Mouse (Mus musculus): Measurements from ENCODE around the gene Pomgnt2. TPM values are rescaled to one million over a fixed set of nuclear protein-coding genes. Genes with fewer than 3 reads are reported as not detected.
"Not testable (repeated sequence)": the region's sequence is repeated elsewhere in the genome, so short reads cannot be mapped to it uniquely, and the experiment has no call there.

The Pomgnt2 gene
- 4.1 and 5.7 TPM in 2 replicates for total RNA-seq (2017)

GRCm38 (mm10) chr9:121997010-121997409, at the start of gene Pomgnt2:
Gene Pomgnt2, minus strand, starts transcription at chr9:121997110.
- no peak for ATAC-seq (replicated peaks; ENCODE audit: low read depth, poor library complexity, severe bottlenecking)

DNA sequence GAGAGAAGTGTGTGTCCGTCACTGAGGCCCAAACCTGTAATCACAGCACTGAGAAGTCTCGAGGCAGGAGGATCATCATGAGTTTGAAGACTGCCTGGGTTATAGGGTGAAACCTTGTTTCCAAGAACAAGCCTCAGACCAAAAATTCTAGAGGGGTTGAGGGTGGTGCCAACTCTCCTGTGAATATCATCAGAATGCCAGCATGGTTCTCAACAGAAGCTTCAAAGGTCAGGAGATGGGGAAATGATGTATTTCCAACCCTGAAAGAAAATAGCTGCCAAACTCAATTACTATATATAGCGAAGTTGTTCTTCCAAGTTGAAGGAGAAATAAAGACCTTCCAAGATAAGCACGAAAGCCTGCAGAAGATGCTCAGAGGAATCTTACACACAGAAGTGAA, 42.9 kb upstream of the Pomgnt2 start:
- no peak for ATAC-seq (replicated peaks; ENCODE audit: low read depth, poor library complexity, severe bottlenecking)

GRCm38 (mm10) chr9:122038631-122039030, 41.7 kb upstream of the Pomgnt2 start:
- no peak for ATAC-seq (replicated peaks; ENCODE audit: low read depth, poor library complexity, severe bottlenecking)

GRCm38 (mm10) chr9:122036496-122037054, 39.7 kb upstream of the Pomgnt2 start:
- no peak for ATAC-seq (replicated peaks; ENCODE audit: low read depth, poor library complexity, severe bottlenecking)

GRCm38 (mm10) chr9:122035807-122036206, 38.9 kb upstream of the Pomgnt2 start:
- no peak for ATAC-seq (replicated peaks; ENCODE audit: low read depth, poor library complexity, severe bottlenecking)

DNA sequence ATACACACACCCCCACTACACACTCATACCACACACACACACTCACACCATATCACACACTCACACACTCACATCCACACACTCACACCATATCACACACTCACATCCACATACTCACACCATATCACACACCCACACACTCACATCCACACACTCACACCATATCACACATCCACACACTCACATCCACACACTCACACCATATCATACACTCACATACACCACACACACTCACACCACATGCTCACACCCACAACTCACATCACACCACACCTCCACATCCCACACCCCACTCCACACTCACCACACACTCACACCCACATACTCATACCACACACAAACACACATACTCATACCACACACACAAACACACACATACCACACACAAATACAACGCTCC, 38.0 kb upstream of the Pomgnt2 start:
- no peak for ATAC-seq (replicated peaks; ENCODE audit: low read depth, poor library complexity, severe bottlenecking)

DNA sequence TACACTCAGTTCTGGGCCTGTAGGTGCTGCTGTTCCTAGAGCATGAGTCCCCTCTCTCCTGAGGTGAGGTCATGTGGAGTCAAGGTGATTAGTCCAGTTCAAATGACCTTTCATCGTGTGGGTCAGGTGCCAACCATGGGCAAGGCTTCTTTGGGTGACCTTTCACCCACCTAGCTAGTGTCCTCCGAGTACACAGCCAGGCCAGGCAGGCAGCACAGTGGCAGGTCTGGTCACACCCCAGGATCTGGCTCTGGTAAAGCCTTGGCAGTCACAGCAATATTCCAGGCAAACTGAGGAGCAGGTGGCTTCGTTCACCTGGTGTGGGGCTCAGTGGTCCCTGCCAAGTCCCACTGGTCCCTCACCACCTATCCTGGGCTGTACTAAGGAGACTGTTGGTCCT, 35.2 kb upstream of the Pomgnt2 start:
- no peak for ATAC-seq (replicated peaks; ENCODE audit: low read depth, poor library complexity, severe bottlenecking)

- ATAC-seq (replicated peaks; ENCODE audit: low read depth, poor library complexity, severe bottlenecking): no peak
Observed at GRCm38 (mm10) chr9:122030706-122031105, 33.8 kb upstream of the Pomgnt2 start.

- no peak for ATAC-seq (replicated peaks; ENCODE audit: low read depth, poor library complexity, severe bottlenecking)
Observed at GRCm38 (mm10) chr9:122029765-122030164, 32.9 kb upstream of the Pomgnt2 start.

GRCm38 (mm10) chr9:122027914-122028745, 31.2 kb upstream of the Pomgnt2 start:
- ATAC-seq (replicated peaks; ENCODE audit: low read depth, poor library complexity, severe bottlenecking): no peak

DNA sequence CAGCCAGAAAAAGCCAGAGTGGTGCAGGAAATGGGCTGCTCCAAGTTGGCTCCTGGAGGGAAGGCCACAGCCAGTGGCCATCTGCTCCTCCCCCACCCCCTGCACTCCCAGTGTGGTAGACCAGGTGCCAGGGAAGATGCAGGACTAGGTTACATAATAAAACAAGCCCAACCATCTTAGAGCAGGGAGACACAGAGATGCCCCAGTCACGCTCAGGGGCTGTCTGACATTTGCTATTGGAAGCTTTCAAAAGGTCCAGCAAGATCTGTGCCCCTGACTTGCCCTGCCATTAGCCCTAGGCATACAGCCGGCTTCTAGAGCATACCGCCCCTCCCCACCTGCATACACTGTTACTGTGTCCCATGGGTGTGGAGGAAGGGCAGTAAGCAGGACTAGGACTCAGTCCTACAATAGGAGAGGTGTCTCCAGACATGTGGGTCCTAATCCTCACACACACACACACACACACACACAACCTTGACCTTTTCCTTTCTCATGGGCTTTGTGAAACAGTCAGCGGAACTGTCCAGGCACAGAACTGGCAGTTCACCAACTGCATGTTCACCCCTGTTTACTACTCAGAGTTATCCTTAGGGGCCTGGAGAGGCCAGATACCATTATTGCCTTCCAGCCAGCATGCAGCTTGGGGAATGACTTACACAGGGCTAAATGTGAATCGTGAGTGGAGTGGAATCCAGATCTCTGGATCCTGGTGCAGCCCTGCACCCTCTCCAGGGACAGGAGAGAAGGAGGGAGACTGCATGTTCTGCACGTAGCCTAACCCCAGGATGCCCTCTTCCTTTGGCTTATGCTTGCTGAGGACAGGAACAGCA, 30.4 kb upstream of the Pomgnt2 start:
- ATAC-seq (replicated peaks; ENCODE audit: low read depth, poor library complexity, severe bottlenecking): no peak

- no peak for ATAC-seq (replicated peaks; ENCODE audit: low read depth, poor library complexity, severe bottlenecking)
Observed at GRCm38 (mm10) chr9:122025855-122026590, 29.1 kb upstream of the Pomgnt2 start.

GRCm38 (mm10) chr9:122024419-122024818, 27.5 kb upstream of the Pomgnt2 start:
- no peak for ATAC-seq (replicated peaks; ENCODE audit: low read depth, poor library complexity, severe bottlenecking)

GRCm38 (mm10) chr9:122023873-122024272, 27.0 kb upstream of the Pomgnt2 start:
- no peak for ATAC-seq (replicated peaks; ENCODE audit: low read depth, poor library complexity, severe bottlenecking)

DNA sequence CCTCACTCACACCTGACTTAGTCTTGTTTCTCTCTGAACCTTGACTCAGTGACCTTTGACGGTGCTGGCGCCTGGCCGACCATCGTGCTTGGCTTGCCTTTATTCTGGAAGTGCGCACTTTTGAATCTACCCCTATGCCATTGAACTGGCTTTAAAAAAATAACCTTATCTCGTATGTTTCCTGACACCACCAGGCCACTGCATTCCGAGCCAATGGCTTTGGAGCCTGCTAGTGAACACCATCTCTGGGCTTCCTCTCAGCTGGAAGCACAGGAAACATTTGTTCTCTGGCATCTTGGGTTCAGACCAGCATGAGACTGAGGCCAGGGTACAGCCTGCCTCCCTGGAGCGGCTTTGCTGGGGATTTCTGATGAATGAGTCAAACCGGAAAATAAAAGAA, 25.9 kb upstream of the Pomgnt2 start:
- ATAC-seq (replicated peaks; ENCODE audit: low read depth, poor library complexity, severe bottlenecking): peak; percentile 62; the same call in 1 of the 2 replicates

GRCm38 (mm10) chr9:122021581-122021980, 24.7 kb upstream of the Pomgnt2 start:
- ATAC-seq (replicated peaks; ENCODE audit: low read depth, poor library complexity, severe bottlenecking): no peak

DNA sequence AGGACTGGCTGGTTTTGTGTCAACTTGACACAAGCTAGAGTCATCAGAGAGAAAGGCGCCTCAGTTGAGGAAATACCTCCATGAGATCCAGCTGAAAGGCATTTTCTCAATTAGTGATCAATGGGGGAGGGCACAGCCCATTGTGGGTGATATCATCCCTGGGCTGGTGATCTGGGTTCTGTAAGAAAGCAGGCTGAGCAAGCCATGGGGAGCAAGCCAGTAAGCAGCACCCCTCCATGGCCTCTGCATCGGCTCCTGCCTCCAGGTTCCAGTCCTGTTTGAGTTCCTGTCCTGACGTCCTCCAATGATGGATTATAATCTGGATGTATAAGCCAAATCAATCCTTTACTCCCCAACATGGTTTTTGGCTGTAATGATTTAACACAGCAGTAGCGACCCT, 24.3 kb upstream of the Pomgnt2 start:
- ATAC-seq (replicated peaks; ENCODE audit: low read depth, poor library complexity, severe bottlenecking): not testable (repeated sequence)

GRCm38 (mm10) chr9:122020321-122020720, 23.4 kb upstream of the Pomgnt2 start:
- ATAC-seq (replicated peaks; ENCODE audit: low read depth, poor library complexity, severe bottlenecking): no peak

DNA sequence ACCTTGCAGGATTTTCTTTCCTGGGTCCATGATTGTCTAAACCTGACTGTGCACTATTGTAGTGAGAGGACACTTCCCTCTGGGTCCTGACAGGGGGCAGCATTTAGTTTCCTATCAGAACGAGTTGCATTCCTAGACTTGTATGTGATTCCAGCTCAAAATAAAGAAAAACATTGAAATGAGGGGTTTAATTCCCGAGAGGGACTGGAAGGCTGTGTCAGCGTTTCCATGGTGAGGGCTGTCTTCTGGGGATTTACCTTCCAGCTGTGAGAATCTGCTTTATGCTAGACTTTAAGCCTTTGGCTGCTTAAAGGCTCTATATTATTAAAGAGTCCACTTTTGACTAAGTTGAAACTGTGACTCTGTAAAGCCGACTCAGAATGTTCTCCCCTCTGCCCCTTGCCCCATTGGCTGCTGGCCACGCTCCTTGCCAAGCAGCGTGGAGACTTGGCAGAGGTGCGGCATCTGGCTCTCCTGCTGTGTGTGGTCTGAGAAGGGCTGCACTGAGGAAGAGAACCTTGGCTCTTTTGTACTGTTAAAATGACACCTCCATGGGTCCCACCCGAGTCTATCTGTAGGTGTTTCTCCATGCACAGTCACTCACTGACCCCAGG, 22.0 kb upstream of the Pomgnt2 start:
- peak; percentile 48; the same call in 1 of the 2 replicates for ATAC-seq (replicated peaks; ENCODE audit: low read depth, poor library complexity, severe bottlenecking)

DNA sequence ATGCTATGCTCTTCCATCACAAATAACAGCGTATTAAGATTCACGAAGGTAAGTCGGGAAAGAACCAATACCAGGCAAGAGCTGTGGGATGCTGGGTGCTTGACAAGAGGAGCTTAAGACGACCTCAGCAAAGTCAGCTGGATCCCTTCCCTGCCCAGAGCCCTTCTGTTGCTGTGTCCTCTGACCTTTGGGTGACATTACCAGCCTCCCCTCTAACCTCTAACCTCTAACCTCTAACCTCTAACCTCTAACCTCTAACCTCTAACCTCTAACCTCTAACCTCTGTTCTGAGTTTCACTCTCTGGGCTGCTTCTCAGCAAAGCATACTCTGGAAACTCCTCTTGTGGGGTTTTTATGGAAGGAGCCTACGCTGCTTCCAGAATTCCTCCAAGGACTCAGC, 21.2 kb upstream of the Pomgnt2 start:
- no peak for ATAC-seq (replicated peaks; ENCODE audit: low read depth, poor library complexity, severe bottlenecking)
